Mouse (Mus musculus): Measurements from ENCODE around the gene Sema4a. TPM values are rescaled to one million over a fixed set of nuclear protein-coding genes. Genes with fewer than 3 reads are reported as not detected.

The Sema4a gene
- polyA plus RNA-seq, 1 experiment from 2014 or later: 23.1 TPM

- Histone ChIP-seq H3K4me2 (no peak overlapping the region), H3K36me3 (peaks cover 79% of the 10 kb centered on the region), H3K9me3 (no peaks in the 10 kb centered on the region), H3K27ac (no peak overlapping the region), H3K27me3 (peaks cover 20% of the 10 kb centered on the region), H3K4me1 (peaks cover 26% of the 10 kb centered on the region), H3K9ac (no peak overlapping the region), H3K4me3 (no peak overlapping the region)
- ATAC-seq (ENCODE audit: insufficient number of reproducible peaks, low FRiP score, low TSS enrichment, low read depth): peak; percentile 41; the same call in 1 of the 2 replicates
- WGBS: 11% methylated on average over 5 of the region's 5 CpGs
Observed at GRCm38 (mm10) chr3:88483621-88484020, 22.6 kb upstream of the Sema4a start.

GRCm38 (mm10) chr3:88483141-88483540, 22.2 kb upstream of the Sema4a start:
- no peak overlapping the region for H3K4me2 ChIP-seq
- no peak overlapping the region for H3K9ac ChIP-seq
- H3K27me3 ChIP-seq: peaks cover 20% of the 10 kb centered on the region
- no peak overlapping the region for H3K4me3 ChIP-seq
- H3K4me1 ChIP-seq: peaks cover 22% of the 10 kb centered on the region
- H3K9me3 ChIP-seq: no peaks in the 10 kb centered on the region
- no peak overlapping the region for H3K27ac ChIP-seq
- ATAC-seq (ENCODE audit: insufficient number of reproducible peaks, low FRiP score, low TSS enrichment, low read depth): no peak
- 76% methylated on average over 8 of the region's 8 CpGs for WGBS
- peaks cover 78% of the 10 kb centered on the region for H3K36me3 ChIP-seq

- Histone ChIP-seq H3K4me3 (no peak overlapping the region), H3K36me3 (peaks cover 70% of the 10 kb centered on the region), H3K27ac (no peak overlapping the region; the same call in 1 of the 2 replicates), H3K4me1 (peaks cover 25% of the 10 kb centered on the region), H3K27me3 (peaks cover 20% of the 10 kb centered on the region), H3K9ac (no peak overlapping the region; the same call in 1 of the 2 replicates), H3K4me2 (no peak overlapping the region), H3K9me3 (no peaks in the 10 kb centered on the region)
- WGBS: 41% methylated on average over 18 of the region's 18 CpGs
- ATAC-seq (ENCODE audit: insufficient number of reproducible peaks, low FRiP score, low TSS enrichment, low read depth): no peak
Observed at GRCm38 (mm10) chr3:88482336-88482735, 21.4 kb upstream of the Sema4a start.

GRCm38 (mm10) chr3:88481372-88482040, 20.5 kb upstream of the Sema4a start:
- no peak for ATAC-seq (ENCODE audit: insufficient number of reproducible peaks, low FRiP score, low TSS enrichment, low read depth)
- WGBS: 43% methylated on average over 8 of the region's 8 CpGs
- H3K4me3 ChIP-seq: no peak overlapping the region
- no peak overlapping the region; the same call in 1 of the 2 replicates for H3K9ac ChIP-seq
- H3K36me3 ChIP-seq: peaks cover 61% of the 10 kb centered on the region
- no peak overlapping the region for H3K4me2 ChIP-seq
- H3K27me3 ChIP-seq: peaks cover 15% of the 10 kb centered on the region
- 0 out of 2 replicates have a peak overlapping the region, but pooled peaks have one; percentile 0 for H3K27ac ChIP-seq
- no peaks in the 10 kb centered on the region for H3K9me3 ChIP-seq
- peaks cover 25% of the 10 kb centered on the region for H3K4me1 ChIP-seq

- ATAC-seq (ENCODE audit: insufficient number of reproducible peaks, low FRiP score, low TSS enrichment, low read depth): no peak
- Histone ChIP-seq H3K36me3 (peaks cover 53% of the 10 kb centered on the region), H3K27ac (no peak overlapping the region; the same call in 1 of the 2 replicates), H3K27me3 (peaks cover 7% of the 10 kb centered on the region; the same call in 1 of the 2 replicates), H3K4me2 (no peak overlapping the region), H3K9ac (no peak overlapping the region), H3K4me3 (no peak overlapping the region), H3K9me3 (no peaks in the 10 kb centered on the region), H3K4me1 (peaks cover 25% of the 10 kb centered on the region)
- WGBS: 87% methylated on average over 5 of the region's 5 CpGs
Observed at GRCm38 (mm10) chr3:88480679-88481078, 19.7 kb upstream of the Sema4a start.

GRCm38 (mm10) chr3:88479828-88480227, 18.8 kb upstream of the Sema4a start:
- H3K4me1 ChIP-seq: peaks cover 23% of the 10 kb centered on the region
- 86% methylated on average over 4 of the region's 4 CpGs for WGBS
- 0 out of 2 replicates have a peak, but pooled peaks cover under 1% of the 10 kb centered on the region for H3K27me3 ChIP-seq
- no peak for ATAC-seq (ENCODE audit: insufficient number of reproducible peaks, low FRiP score, low TSS enrichment, low read depth)
- H3K9ac ChIP-seq: no peak overlapping the region
- peaks cover 44% of the 10 kb centered on the region for H3K36me3 ChIP-seq
- no peak overlapping the region for H3K4me3 ChIP-seq
- no peaks in the 10 kb centered on the region for H3K9me3 ChIP-seq
- H3K4me2 ChIP-seq: no peak overlapping the region
- H3K27ac ChIP-seq: no peak overlapping the region

GRCm38 (mm10) chr3:88479163-88479562, 18.2 kb upstream of the Sema4a start:
- H3K4me3 ChIP-seq: no peak overlapping the region
- H3K4me1 ChIP-seq: peaks cover 19% of the 10 kb centered on the region
- H3K9me3 ChIP-seq: no peaks in the 10 kb centered on the region
- no peak overlapping the region for H3K9ac ChIP-seq
- no peaks in the 10 kb centered on the region for H3K27me3 ChIP-seq
- no peak overlapping the region for H3K4me2 ChIP-seq
- ATAC-seq (ENCODE audit: insufficient number of reproducible peaks, low FRiP score, low TSS enrichment, low read depth): no peak
- H3K36me3 ChIP-seq: peaks cover 38% of the 10 kb centered on the region
- WGBS: 30% methylated on average over 3 of the region's 3 CpGs
- H3K27ac ChIP-seq: no peak overlapping the region

- Histone ChIP-seq H3K9ac (no peak overlapping the region), H3K4me1 (peaks cover 20% of the 10 kb centered on the region), H3K9me3 (no peaks in the 10 kb centered on the region), H3K4me3 (no peak overlapping the region), H3K4me2 (no peak overlapping the region), H3K27me3 (no peaks in the 10 kb centered on the region), H3K27ac (no peak overlapping the region), H3K36me3 (peaks cover 24% of the 10 kb centered on the region)
- 3% methylated on average over 8 of the region's 8 CpGs for WGBS
- ATAC-seq (ENCODE audit: insufficient number of reproducible peaks, low FRiP score, low TSS enrichment, low read depth): peak; percentile 49; the same call in 1 of the 2 replicates
Observed at GRCm38 (mm10) chr3:88477735-88478134, 16.8 kb upstream of the Sema4a start.

GRCm38 (mm10) chr3:88476403-88476802, 15.4 kb upstream of the Sema4a start:
- no peak for ATAC-seq (ENCODE audit: insufficient number of reproducible peaks, low FRiP score, low TSS enrichment, low read depth)
- Histone ChIP-seq H3K4me2 (no peak overlapping the region), H3K27me3 (no peaks in the 10 kb centered on the region), H3K4me1 (peaks cover 13% of the 10 kb centered on the region), H3K9me3 (no peaks in the 10 kb centered on the region), H3K4me3 (no peak overlapping the region), H3K36me3 (peaks cover 11% of the 10 kb centered on the region), H3K9ac (no peak overlapping the region), H3K27ac (no peak overlapping the region)
- WGBS: 61% methylated on average over 6 of the region's 6 CpGs

- Histone ChIP-seq H3K4me1 (peaks cover 12% of the 10 kb centered on the region), H3K4me2 (no peak overlapping the region), H3K36me3 (no peaks in the 10 kb centered on the region), H3K4me3 (no peak overlapping the region), H3K27me3 (no peaks in the 10 kb centered on the region), H3K9ac (no peak overlapping the region), H3K27ac (peak overlapping the region; percentile 50; the same call in 1 of the 2 replicates), H3K9me3 (no peaks in the 10 kb centered on the region)
- ATAC-seq (ENCODE audit: insufficient number of reproducible peaks, low FRiP score, low TSS enrichment, low read depth): no peak
- 79% methylated on average over 1 of the region's 1 CpGs for WGBS
Observed at GRCm38 (mm10) chr3:88473571-88473970, 12.6 kb upstream of the Sema4a start.

GRCm38 (mm10) chr3:88473020-88473419, 12.0 kb upstream of the Sema4a start:
- H3K36me3 ChIP-seq: no peaks in the 10 kb centered on the region
- no peaks in the 10 kb centered on the region for H3K9me3 ChIP-seq
- no peak overlapping the region for H3K4me3 ChIP-seq
- ATAC-seq (ENCODE audit: insufficient number of reproducible peaks, low FRiP score, low TSS enrichment, low read depth): no peak
- peaks cover 10% of the 10 kb centered on the region for H3K4me1 ChIP-seq
- 24% methylated on average over 5 of the region's 5 CpGs for WGBS
- no peak overlapping the region for H3K4me2 ChIP-seq
- peak overlapping the region; percentile 50; the same call in 1 of the 2 replicates for H3K27ac ChIP-seq
- no peak overlapping the region for H3K9ac ChIP-seq
- H3K27me3 ChIP-seq: no peaks in the 10 kb centered on the region

- WGBS: 28% methylated on average over 10 of the region's 10 CpGs
- Histone ChIP-seq H3K27me3 (no peaks in the 10 kb centered on the region), H3K4me3 (no peak overlapping the region)
Observed at GRCm38 (mm10) chr3:88470943-88471479, 10.0 kb upstream of the Sema4a start.

More at GRCm38 (mm10) chr3:88470943-88471479, 10.0 kb upstream of the Sema4a start:
- Histone ChIP-seq H3K36me3 (no peaks in the 10 kb centered on the region), H3K27ac (no peak overlapping the region), H3K9ac (no peak overlapping the region), H3K9me3 (no peaks in the 10 kb centered on the region), H3K4me1 (peaks cover 7% of the 10 kb centered on the region; the same call in 1 of the 2 replicates), H3K4me2 (no peak overlapping the region)
- ATAC-seq (ENCODE audit: insufficient number of reproducible peaks, low FRiP score, low TSS enrichment, low read depth): no peak
